Mouse (Mus musculus): ENCODE results near the gene Amz2. TPM values are rescaled to one million over a fixed set of nuclear protein-coding genes. Genes with fewer than 3 reads are reported as not detected.

Gene Amz2
- polyA plus RNA-seq, 1 experiment from 2014 or later, result 48.7 TPM

GRCm38 (mm10) chr11:109416709-109417420 is 8.9 kb upstream of the Amz2 start:
- Histone ChIP-seq H3K36me3 (replicated peaks; ENCODE audit: control insufficient read depth, insufficient read depth, low read depth, low read length) (no peaks in the 10 kb centered on the region), H3K4me1 (ENCODE audit: control insufficient read depth, insufficient read depth, low read length) (no peaks in the 10 kb centered on the region), H3K27me3 (ENCODE audit: control insufficient read depth, insufficient read depth, low read length) (no peaks in the 10 kb centered on the region), H3K4me3 (ENCODE audit: low read depth, low read length) (no peak overlapping the region), H3K9ac (replicated peaks; ENCODE audit: low read length) (no peak overlapping the region), H3K4me2 (ENCODE audit: low read depth, low read length) (no peak overlapping the region), H3K27ac (replicated peaks; ENCODE audit: low read depth, low read length) (no peak overlapping the region), H3K9me3 (replicated peaks; ENCODE audit: control insufficient read depth, low read length) (no peaks in the 10 kb centered on the region)
- WGBS, result 85% methylated on average over 8 of the region's 8 CpGs
- ATAC-seq (replicated peaks; ENCODE audit: insufficient number of reproducible peaks, low FRiP score, low TSS enrichment, low read depth), result no peak
- DNase-seq (ENCODE audit: low spot score), result no peak

DNA sequence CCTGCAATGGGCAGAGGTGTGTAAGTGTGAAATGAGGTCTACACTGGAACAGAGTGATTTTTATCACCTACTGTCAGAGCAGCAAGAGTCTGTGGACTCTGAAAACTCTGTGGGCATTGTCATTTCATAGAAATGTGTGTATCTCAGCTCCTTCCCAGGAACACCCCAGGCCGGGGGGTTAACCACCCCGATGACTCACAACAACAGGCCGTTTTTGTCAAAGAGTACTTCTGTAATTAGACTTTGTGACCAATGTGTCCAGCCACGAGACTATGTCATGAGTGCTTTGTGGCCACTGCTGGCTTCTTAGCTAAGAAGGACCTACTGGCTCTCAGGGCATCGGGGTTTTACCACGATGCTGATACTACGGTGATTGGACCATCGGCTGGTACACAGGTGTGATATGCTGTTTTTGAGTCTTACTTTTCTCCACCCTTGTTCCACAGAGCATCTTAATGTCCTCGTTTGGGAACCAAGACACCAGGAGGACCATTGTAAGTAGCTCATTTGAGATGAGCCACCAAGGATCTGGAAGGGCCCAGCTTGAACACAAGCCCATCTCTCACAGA is 8.2 kb upstream of the Amz2 start:
- H3K27me3 ChIP-seq (ENCODE audit: control insufficient read depth, insufficient read depth, low read length), result no peaks in the 10 kb centered on the region
- no peaks in the 10 kb centered on the region for H3K9me3 ChIP-seq (replicated peaks; ENCODE audit: control insufficient read depth, low read length)
- no peak overlapping the region for H3K4me3 ChIP-seq (ENCODE audit: low read depth, low read length)
- H3K9ac ChIP-seq (replicated peaks; ENCODE audit: low read length), result no peak overlapping the region
- H3K4me2 ChIP-seq (ENCODE audit: low read depth, low read length), result no peak overlapping the region
- ATAC-seq (replicated peaks; ENCODE audit: insufficient number of reproducible peaks, low FRiP score, low TSS enrichment, low read depth), result no peak
- WGBS, result 88% methylated on average over 9 of the region's 9 CpGs
- no peak overlapping the region for H3K27ac ChIP-seq (replicated peaks; ENCODE audit: low read depth, low read length)
- no peaks in the 10 kb centered on the region for H3K36me3 ChIP-seq (replicated peaks; ENCODE audit: control insufficient read depth, insufficient read depth, low read depth, low read length)
- no peak for DNase-seq (ENCODE audit: low spot score)
- H3K4me1 ChIP-seq (ENCODE audit: control insufficient read depth, insufficient read depth, low read length), result no peaks in the 10 kb centered on the region

DNA sequence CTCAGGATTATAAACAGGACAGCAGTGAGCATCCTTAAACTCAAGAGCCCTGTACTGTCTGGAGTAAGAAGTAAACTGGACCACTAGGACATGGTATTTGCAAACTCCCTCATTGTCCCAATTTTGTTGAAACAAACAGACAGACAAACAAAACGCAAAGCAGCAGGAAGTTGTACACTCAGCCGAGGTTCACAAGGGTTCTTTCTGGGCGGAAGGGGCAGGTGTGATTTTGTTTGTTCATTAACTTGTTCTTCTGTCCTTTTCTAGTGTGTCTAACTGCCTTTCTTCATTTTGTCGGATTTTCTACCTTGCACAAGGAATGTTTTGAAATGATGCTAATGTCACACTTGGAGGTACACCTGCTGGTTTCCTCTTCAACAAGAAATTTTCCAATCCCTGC is 6.3 kb upstream of the Amz2 start:
- no peak for DNase-seq (ENCODE audit: low spot score)
- Histone ChIP-seq H3K4me3 (ENCODE audit: low read depth, low read length) (no peak overlapping the region), H3K27me3 (ENCODE audit: control insufficient read depth, insufficient read depth, low read length) (no peaks in the 10 kb centered on the region), H3K4me1 (ENCODE audit: control insufficient read depth, insufficient read depth, low read length) (no peaks in the 10 kb centered on the region), H3K9ac (replicated peaks; ENCODE audit: low read length) (no peak overlapping the region), H3K27ac (replicated peaks; ENCODE audit: low read depth, low read length) (no peak overlapping the region), H3K9me3 (replicated peaks; ENCODE audit: control insufficient read depth, low read length) (no peaks in the 10 kb centered on the region), H3K4me2 (ENCODE audit: low read depth, low read length) (no peak overlapping the region), H3K36me3 (replicated peaks; ENCODE audit: control insufficient read depth, insufficient read depth, low read depth, low read length) (no peaks in the 10 kb centered on the region)
- no peak for ATAC-seq (replicated peaks; ENCODE audit: insufficient number of reproducible peaks, low FRiP score, low TSS enrichment, low read depth)
- WGBS, result 46% methylated on average over 4 of the region's 4 CpGs

DNA sequence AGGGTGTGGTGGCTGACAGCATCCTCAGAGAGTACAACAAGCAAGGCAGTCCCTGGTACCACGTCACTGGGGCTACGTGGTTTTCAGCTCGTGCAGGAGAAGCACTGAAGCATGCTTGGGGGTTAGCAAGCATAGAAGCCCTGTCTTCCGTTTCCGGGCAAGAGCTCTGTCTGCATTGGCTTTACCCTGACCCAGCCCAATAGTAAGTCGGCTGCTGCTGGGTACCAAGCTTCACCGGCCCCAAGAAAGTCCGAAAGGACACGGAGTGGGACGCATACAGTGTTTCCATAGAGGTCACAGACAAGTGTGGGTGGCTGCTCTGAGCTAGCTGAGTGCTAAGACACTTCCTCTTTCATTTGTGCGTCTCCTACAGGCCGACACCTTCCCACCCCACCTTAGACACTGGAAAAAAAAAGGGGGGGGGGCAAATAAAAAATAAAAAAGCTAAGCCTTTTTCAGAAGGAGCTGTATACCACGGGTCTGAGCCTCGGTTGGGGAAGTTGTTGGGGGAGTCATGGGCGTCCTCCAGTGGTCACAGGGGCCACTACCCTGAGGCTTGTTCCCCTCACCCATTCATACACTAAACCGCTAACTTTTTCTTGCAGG is 5.7 kb upstream of the Amz2 start:
- Histone ChIP-seq H3K27ac (replicated peaks; ENCODE audit: low read depth, low read length) (no peak overlapping the region), H3K27me3 (ENCODE audit: control insufficient read depth, insufficient read depth, low read length) (no peaks in the 10 kb centered on the region)
- 48% methylated on average over 16 of the region's 16 CpGs for WGBS

DNA sequence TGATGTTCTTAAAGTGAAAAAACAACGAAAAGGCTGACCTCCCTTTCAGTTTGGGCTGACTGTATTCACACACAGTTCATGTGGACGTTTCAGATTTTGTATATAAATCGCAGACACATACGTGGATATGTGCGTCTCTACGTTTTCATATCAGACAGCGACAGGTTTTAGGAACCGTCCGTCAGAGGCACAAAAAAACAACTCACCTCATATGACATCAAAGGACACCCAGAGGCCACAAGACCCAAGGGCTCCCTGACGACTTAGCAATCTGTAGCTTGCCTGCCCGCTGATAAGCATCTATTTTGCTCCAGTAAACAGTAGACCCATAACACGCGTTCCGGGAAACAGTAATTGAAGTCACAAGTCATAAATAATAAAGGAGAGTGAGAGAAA is 5.2 kb upstream of the Amz2 start:
- 88% methylated on average over 14 of the region's 14 CpGs for WGBS
- Histone ChIP-seq H3K4me1 (ENCODE audit: control insufficient read depth, insufficient read depth, low read length) (no peaks in the 10 kb centered on the region), H3K4me3 (ENCODE audit: low read depth, low read length) (no peak overlapping the region), H3K36me3 (replicated peaks; ENCODE audit: control insufficient read depth, insufficient read depth, low read depth, low read length) (no peaks in the 10 kb centered on the region), H3K27me3 (ENCODE audit: control insufficient read depth, insufficient read depth, low read length) (no peaks in the 10 kb centered on the region), H3K9me3 (replicated peaks; ENCODE audit: control insufficient read depth, low read length) (no peaks in the 10 kb centered on the region), H3K27ac (replicated peaks; ENCODE audit: low read depth, low read length) (no peak overlapping the region), H3K4me2 (ENCODE audit: low read depth, low read length) (no peak overlapping the region), H3K9ac (replicated peaks; ENCODE audit: low read length) (no peak overlapping the region)
- no peak for DNase-seq (ENCODE audit: low spot score)
- ATAC-seq (replicated peaks; ENCODE audit: insufficient number of reproducible peaks, low FRiP score, low TSS enrichment, low read depth), result no peak

More for the DNA sequence above, 5.7 kb upstream of the Amz2 start:
- H3K4me2 ChIP-seq (ENCODE audit: low read depth, low read length), result no peak overlapping the region
- H3K36me3 ChIP-seq (replicated peaks; ENCODE audit: control insufficient read depth, insufficient read depth, low read depth, low read length), result no peaks in the 10 kb centered on the region
- no peak for DNase-seq (ENCODE audit: low spot score)
- H3K9ac ChIP-seq (replicated peaks; ENCODE audit: low read length), result no peak overlapping the region
- no peaks in the 10 kb centered on the region for H3K9me3 ChIP-seq (replicated peaks; ENCODE audit: control insufficient read depth, low read length)
- H3K4me1 ChIP-seq (ENCODE audit: control insufficient read depth, insufficient read depth, low read length), result no peaks in the 10 kb centered on the region
- no peak overlapping the region for H3K4me3 ChIP-seq (ENCODE audit: low read depth, low read length)
- ATAC-seq (replicated peaks; ENCODE audit: insufficient number of reproducible peaks, low FRiP score, low TSS enrichment, low read depth), result no peak

DNA sequence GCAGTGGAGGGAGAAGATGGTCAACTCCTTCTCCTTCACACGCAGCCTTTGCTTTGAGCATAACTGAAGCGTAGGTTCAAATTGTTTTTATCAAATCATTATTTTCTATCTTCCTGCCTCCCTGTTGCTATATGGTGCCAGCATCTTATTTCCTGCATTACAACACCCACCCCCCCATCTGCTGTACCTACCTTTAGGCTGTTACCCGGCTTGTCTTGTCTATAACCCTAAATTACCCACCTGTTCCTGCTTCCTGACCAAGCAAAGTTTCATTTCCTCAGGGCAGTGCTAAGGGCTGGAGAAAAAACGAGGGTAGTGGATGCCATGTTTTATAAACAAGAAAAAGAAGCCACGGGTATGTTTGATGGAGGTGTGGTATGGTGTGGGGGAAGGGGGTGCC is 4.5 kb upstream of the Amz2 start:
- no peaks in the 10 kb centered on the region for H3K27me3 ChIP-seq (ENCODE audit: control insufficient read depth, insufficient read depth, low read length)
- ATAC-seq (replicated peaks; ENCODE audit: insufficient number of reproducible peaks, low FRiP score, low TSS enrichment, low read depth), result no peak
- no peaks in the 10 kb centered on the region for H3K4me1 ChIP-seq (ENCODE audit: control insufficient read depth, insufficient read depth, low read length)
- H3K9me3 ChIP-seq (replicated peaks; ENCODE audit: control insufficient read depth, low read length), result no peaks in the 10 kb centered on the region
- no peaks in the 10 kb centered on the region for H3K36me3 ChIP-seq (replicated peaks; ENCODE audit: control insufficient read depth, insufficient read depth, low read depth, low read length)
- no peak overlapping the region for H3K27ac ChIP-seq (replicated peaks; ENCODE audit: low read depth, low read length)
- no peak for DNase-seq (ENCODE audit: low spot score)
- H3K9ac ChIP-seq (replicated peaks; ENCODE audit: low read length), result no peak overlapping the region
- H3K4me3 ChIP-seq (ENCODE audit: low read depth, low read length), result no peak overlapping the region
- H3K4me2 ChIP-seq (ENCODE audit: low read depth, low read length), result no peak overlapping the region
- 80% methylated on average over 5 of the region's 5 CpGs for WGBS

- H3K4me2 ChIP-seq (ENCODE audit: low read depth, low read length), result no peak overlapping the region
- no peaks in the 10 kb centered on the region for H3K9me3 ChIP-seq (replicated peaks; ENCODE audit: control insufficient read depth, low read length)
- H3K9ac ChIP-seq (replicated peaks; ENCODE audit: low read length), result no peak overlapping the region
- ATAC-seq (replicated peaks; ENCODE audit: insufficient number of reproducible peaks, low FRiP score, low TSS enrichment, low read depth) (no peak), DNase-seq (ENCODE audit: low spot score) (no peak)
- no peaks in the 10 kb centered on the region for H3K36me3 ChIP-seq (replicated peaks; ENCODE audit: control insufficient read depth, insufficient read depth, low read depth, low read length)
- H3K4me3 ChIP-seq (ENCODE audit: low read depth, low read length), result no peak overlapping the region
- no peaks in the 10 kb centered on the region for H3K4me1 ChIP-seq (ENCODE audit: control insufficient read depth, insufficient read depth, low read length)
- WGBS, result 97% methylated on average over 4 of the region's 4 CpGs
- H3K27me3 ChIP-seq (ENCODE audit: control insufficient read depth, insufficient read depth, low read length), result no peaks in the 10 kb centered on the region
- no peak overlapping the region for H3K27ac ChIP-seq (replicated peaks; ENCODE audit: low read depth, low read length)
Observed at GRCm38 (mm10) chr11:109422263-109422662, 3.5 kb upstream of the Amz2 start.

GRCm38 (mm10) chr11:109423294-109423693 is 2.5 kb upstream of the Amz2 start:
- Histone ChIP-seq H3K36me3 (replicated peaks; ENCODE audit: control insufficient read depth, insufficient read depth, low read depth, low read length) (no peaks in the 10 kb centered on the region), H3K4me2 (ENCODE audit: low read depth, low read length) (no peak overlapping the region), H3K27me3 (ENCODE audit: control insufficient read depth, insufficient read depth, low read length) (no peaks in the 10 kb centered on the region), H3K9me3 (replicated peaks; ENCODE audit: control insufficient read depth, low read length) (no peaks in the 10 kb centered on the region), H3K4me1 (ENCODE audit: control insufficient read depth, insufficient read depth, low read length) (no peaks in the 10 kb centered on the region), H3K27ac (replicated peaks; ENCODE audit: low read depth, low read length) (no peak overlapping the region), H3K4me3 (ENCODE audit: low read depth, low read length) (no peak overlapping the region), H3K9ac (replicated peaks; ENCODE audit: low read length) (no peak overlapping the region)
- DNase-seq (ENCODE audit: low spot score) (no peak), ATAC-seq (replicated peaks; ENCODE audit: insufficient number of reproducible peaks, low FRiP score, low TSS enrichment, low read depth) (no peak)
- WGBS, result 75% methylated on average over 1 of the region's 1 CpGs

Data from embryonic facial prominence, embryonic 11.5 days (tissue).